Mouse (Mus musculus) gastrocnemius, postnatal 4 days (tissue): ENCODE measurements at regions not wholly inside any gene's neighbourhood (a gene's known extent, or its start where the extent isn't known, plus 50 kb on each side); places are given as distances from the start of the nearest gene placed in this dataset.

Source experiments
- DNase-seq, 2 experiments: peaks; one replicate each; pipeline ENCODE4 v3.0.0; 2021 to 2022; ENCODE audit warnings: low spot score in 2 of 2, mixed read lengths in 2 of 2

DNA sequence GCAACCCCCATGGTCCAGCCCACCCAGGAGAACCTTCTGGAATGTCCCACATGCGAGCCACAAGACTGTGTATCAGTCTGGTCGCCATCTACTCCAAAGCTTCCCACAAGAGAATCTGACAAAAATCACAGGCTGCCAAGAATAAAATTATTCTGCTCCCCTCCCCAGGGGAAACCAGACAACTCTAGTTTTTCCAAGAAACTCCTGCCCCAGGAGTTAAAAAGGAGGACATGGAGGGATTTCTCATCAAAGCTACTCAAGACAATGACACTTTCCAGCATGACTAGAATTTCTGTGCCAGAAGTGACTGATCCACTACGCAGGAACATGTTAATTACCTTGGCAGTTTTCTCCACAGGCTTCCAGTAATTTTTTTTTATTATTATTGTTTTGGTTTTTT is 98.4 kb downstream of the Psmg1 start:
- peak in 1 of 2 experiments; percentile 0 for DNase-seq

DNA sequence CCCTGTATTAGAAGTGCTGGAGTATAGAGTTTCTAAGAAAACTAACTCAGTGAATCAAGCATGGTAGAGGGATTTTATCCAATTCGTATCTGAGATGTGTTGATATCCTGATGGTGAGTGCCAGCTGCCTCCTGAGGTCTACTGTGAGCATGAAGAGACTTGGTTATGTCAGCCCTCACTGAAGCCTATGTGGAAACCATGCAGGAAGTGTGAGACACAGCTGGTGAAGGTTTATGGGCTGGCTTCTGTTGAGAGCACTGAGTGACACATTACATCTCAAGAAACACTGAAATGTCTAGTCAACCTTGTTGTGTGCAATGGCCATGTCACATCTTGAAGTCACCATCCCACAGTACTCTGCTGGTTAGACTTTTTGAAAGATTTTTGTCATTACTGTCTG is 104.6 kb downstream of the Psmg1 start:
- DNase-seq = peak in 1 of 2 experiments; percentile 10

DNA sequence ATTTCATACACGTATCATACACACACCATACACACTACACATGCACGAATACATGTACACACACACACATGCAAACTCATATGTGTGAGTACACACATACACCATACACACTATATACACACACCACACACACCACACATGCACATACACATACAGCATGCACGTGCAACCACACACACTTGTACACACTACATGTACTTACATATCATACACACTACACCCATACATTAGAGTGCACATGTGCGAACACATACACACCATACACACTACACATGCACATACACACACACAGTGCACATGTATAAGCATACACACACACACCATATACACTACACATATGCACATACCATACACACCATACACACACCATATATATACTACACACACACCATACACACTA is 117.5 kb downstream of the Psmg1 start:
- DNase-seq = no peak

DNA sequence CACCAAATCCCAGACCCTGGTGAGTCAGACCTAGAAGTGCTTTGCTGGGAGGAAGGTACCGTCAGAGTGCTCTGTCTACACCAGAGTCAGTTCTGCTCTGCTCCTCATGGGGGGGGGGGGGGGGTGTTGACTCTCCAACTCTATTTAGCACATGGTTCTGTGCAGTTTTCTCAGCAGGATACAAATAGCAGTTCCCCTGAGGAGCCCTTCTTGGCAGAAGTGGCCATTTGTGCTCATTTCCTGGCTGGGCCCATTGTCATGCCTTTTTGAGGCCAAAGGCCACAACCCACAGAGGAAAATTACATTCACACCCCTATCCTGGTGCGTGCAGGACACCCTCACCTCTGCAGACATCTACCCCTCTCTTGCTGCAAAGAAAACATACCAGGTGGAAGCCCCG is 118.3 kb downstream of the Psmg1 start:
- DNase-seq = peak in 1 of 2 experiments; percentile 31

- DNase-seq = no peak
These were observed 120.5 kb downstream of the Psmg1 start for GRCm38 (mm10) chr16:95870291-95870690.

GRCm38 (mm10) chr16:95869501-95869900 is 121.3 kb downstream of the Psmg1 start:
- DNase-seq = peak in 1 of 2 experiments; percentile 9

DNA sequence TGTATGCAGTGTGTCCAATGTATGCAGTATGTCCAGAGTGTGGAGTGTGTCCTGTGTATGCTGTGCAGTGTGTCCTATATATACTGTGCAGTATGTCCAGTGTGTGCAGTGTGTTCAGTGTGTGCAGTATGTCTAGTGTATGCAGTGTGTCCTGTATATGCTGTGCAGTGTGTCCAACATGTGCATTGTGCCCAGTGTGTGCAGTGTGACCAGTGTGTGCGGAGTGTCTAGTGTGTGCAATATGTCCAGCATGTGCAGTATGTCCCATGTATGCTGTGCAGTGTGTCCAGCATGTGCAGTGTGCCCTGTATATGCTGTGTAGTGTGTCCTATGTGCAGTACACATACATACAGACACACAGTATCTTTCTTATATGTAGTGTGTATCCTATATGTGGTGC is 121.9 kb downstream of the Psmg1 start:
- DNase-seq = no peak

DNA sequence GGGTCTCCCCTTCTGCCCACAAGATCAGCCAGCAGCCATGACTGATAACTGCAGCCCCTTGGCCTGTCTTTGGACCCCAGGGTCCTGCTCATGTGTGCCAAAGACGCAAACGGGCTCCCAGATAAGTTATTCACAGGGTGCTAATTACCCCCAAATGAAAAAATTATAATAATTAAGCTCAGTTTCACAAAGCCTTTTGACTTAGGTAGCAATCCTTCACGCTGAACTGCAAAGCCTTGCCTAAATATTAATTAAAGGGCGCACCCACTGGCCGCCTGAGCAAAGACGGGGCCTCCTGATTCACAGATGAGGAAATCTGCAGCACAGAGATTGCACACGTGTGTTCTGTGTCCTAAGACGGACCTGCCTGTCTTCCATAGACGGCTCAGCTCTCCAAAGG is 123.2 kb downstream of the Psmg1 start:
- no peak for DNase-seq

DNA sequence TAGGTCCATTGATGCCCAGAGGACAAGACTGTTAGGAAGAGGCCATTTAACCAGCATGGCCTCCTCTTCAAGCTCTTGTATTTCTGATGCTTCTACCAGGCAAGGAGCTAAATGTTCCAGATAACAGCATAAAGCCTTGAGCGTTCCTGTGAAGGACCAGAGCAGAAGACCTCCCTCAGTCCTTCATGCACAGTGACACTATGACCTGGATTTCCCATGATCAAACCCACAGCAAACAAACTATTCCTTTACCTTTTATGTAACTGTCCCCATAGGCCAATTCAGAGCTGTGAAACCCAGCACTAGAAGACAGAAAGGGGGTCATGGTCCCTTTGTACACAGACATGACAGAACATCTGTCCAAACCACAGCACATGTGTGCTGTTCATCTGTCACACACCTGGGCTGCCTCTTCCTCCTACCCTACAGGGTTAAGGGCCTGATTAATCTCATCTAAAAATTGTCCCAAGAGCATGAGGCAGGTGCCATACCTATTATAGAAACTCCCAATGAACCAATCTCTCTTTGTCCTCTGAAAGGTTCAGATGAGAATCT is 123.8 kb downstream of the Psmg1 start:
- DNase-seq = no peak

GRCm38 (mm10) chr16:95865603-95866002 is 125.2 kb downstream of the Psmg1 start:
- no peak for DNase-seq

DNA sequence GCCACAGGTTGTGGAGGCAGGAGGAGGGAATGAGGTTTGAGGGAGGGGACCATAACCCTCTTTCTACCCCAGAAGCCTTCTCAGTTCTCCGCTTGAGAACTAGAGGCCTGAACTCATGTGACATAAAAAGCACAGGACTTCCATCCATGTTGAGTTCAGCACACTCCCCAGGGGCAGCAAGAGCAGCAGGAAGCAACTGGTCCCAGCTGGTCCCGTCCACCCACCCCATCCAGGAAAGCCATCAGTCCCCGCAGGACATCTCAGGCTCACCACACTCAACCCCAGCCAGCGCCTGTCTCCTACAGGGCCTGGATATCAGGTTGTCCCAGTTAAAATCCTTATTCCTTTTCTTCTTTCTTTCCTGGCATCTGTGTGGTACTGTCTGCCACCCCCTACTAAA is 126.1 kb downstream of the Psmg1 start:
- DNase-seq = no peak

DNA sequence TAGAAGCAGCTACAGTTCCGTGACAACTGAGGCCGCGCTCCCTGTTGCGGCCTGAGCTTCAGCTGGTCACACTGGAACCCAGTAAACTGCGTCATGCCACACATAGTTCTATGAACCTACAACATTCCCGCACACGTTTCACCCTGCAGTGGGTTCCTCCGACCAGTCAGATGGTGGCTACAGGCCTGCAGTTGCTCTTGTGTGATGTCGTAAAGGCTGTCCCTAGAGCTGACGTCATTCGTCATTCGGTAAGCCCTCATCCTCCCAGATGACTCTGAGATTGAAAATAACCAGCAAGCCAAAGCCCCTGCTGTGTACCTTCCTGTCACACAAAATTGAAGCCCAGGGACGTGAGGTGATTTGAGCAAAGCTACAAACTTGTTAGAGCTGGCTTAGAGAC is 126.7 kb downstream of the Psmg1 start:
- DNase-seq = no peak

GRCm38 (mm10) chr16:95863565-95863964 is 127.2 kb downstream of the Psmg1 start:
- DNase-seq = no peak

DNA sequence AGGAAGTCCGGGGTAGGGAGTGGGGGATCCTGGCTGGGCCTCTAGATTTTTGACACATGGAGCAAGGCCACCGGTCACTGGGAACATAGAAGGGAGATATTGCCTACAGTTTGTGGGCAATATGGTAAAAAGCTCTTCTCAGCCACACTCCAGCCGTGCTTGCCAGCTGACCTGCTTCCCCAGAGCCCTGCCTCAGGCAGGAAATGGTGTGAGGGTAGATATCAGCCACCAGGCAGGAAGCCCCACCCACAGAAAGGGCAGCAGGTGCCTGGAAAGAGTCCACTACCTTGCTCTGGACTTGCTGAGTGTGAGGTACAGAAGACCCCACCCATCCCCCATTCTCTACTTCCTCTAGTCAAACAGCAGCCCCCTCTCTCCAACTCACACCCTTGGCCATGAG is 128.1 kb downstream of the Psmg1 start:
- no peak for DNase-seq

GRCm38 (mm10) chr16:95861231-95861690 is 129.5 kb downstream of the Psmg1 start:
- DNase-seq = peak in 1 of 2 experiments; percentile 31

DNA sequence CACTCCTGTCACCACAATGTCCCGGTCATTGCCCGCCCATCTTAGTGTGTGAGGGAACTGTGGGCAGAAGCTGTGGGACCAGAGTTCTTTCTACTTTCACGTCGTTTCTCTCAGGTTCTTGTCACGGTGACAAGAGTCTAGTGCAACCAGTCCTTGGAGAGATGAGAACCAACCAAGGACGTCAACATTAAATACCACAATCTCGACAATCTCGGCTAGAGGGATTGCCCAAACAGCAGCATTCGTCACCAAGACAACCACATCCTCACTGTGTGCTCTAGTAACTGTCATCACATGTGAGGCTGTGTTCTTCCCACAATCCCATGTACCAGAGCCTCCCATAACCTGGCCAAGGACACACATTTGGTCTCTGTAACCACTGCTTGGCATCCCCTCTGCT is 129.9 kb downstream of the Psmg1 start:
- DNase-seq = no peak

- DNase-seq = no peak
These were observed 130.6 kb downstream of the Psmg1 start for GRCm38 (mm10) chr16:95860111-95860510.

- DNase-seq = no peak
These were observed 133.4 kb downstream of the Psmg1 start for GRCm38 (mm10) chr16:95857403-95857802.

- no peak for DNase-seq
These were observed 135.5 kb downstream of the Psmg1 start for GRCm38 (mm10) chr16:95855230-95855629.

GRCm38 (mm10) chr16:95851907-95852306 is 138.9 kb downstream of the Psmg1 start:
- DNase-seq = no peak

- no peak for DNase-seq
These were observed 142.1 kb downstream of the Psmg1 start for GRCm38 (mm10) chr16:95848555-95849082.

GRCm38 (mm10) chr16:95847765-95848483 is 142.8 kb downstream of the Psmg1 start:
- no peak for DNase-seq
